Mouse (Mus musculus) neural tube, embryonic 13.5 days (tissue): ENCODE results near the gene Atp5s. TPM values are rescaled to one million over a fixed set of nuclear protein-coding genes. Genes with fewer than 3 reads are reported as not detected.

Source experiments
- ATAC-seq: fragments of 200-750 bp; cut with Nextera tagmentation; 2 replicates; pipeline ENCODE4 v1.8.0; 2017; ENCODE audit warnings: low read depth, mild to moderate bottlenecking, moderate TSS enrichment, moderate library complexity
- H3K27ac ChIP-seq: fragments of 300-500 bp; sonication (generic); replicated peaks from 2 replicates; pipeline ENCODE4 v1.5.1; 2015; ENCODE audit warnings: moderate library complexity, mild to moderate bottlenecking, inconsistent platforms
- H3K27me3 ChIP-seq: fragments of 300-500 bp; sonication (generic); 2 replicates; pipeline ENCODE4 v1.6.1; 2015; ENCODE audit warnings: mild to moderate bottlenecking, inconsistent platforms
- H3K36me3 ChIP-seq: fragments of 300-500 bp; sonication (generic); 2 replicates; pipeline ENCODE4 v1.6.1; 2015; ENCODE audit warnings: mild to moderate bottlenecking, inconsistent platforms
- H3K4me1 ChIP-seq: fragments of 300-500 bp; sonication (generic); replicated peaks from 2 replicates; pipeline ENCODE4 v1.6.1; 2015; ENCODE audit warnings: inconsistent platforms
- H3K4me2 ChIP-seq: fragments of 300-500 bp; sonication (generic); 2 replicates; pipeline ENCODE4 v1.6.1; 2015; ENCODE audit warnings: inconsistent platforms, mild to moderate bottlenecking, moderate library complexity
- H3K4me3 ChIP-seq: fragments of 300-500 bp; sonication (generic); 2 replicates; pipeline ENCODE4 v1.5.1; 2015; ENCODE audit warnings: mild to moderate bottlenecking, inconsistent platforms
- H3K9ac ChIP-seq: fragments of 300-500 bp; sonication (generic); 2 replicates; pipeline ENCODE4 v1.6.1; 2015; ENCODE audit warnings: moderate library complexity, mild to moderate bottlenecking, inconsistent platforms
- H3K9me3 ChIP-seq: fragments of 300-500 bp; sonication (generic); 2 replicates; pipeline ENCODE4 v1.6.1; 2016; ENCODE audit warnings: inconsistent platforms
- WGBS: fragments of 180-500 bp; shearing (Covaris S2); methylation state at CpG from one replicate; pipeline ENCODE4 v1.1.7; 2015; 5-methylcytosine and 5-hydroxymethylcytosine counted together
- polyA plus RNA-seq: library from polyadenylated mRNA; unstranded; fragments of >200 nt; fragmentation: Nextera tagmentation; extraction: Ambion mirVana; gene quantifications from 2 replicates; pipeline ENCODE4 v1.2.1, GENCODE M21; 2015

Atp5s gene
- 31.1 and 32.3 TPM in 2 replicates for polyA plus RNA-seq

GRCm38 (mm10) chr12:69724711-69725460 is at the start of gene Atp5s, which contains the start of gene L2hgdh:
Gene Atp5s (plus strand): TSS chr12:69724950.
Gene L2hgdh (minus strand): TSS chr12:69724873.
- peak within 1 kb of the TSS; percentile 76 for H3K9ac ChIP-seq
- under 1% methylated on average over 60 of the region's 60 CpGs for WGBS
- peak within 1 kb of the TSS; percentile 87 for H3K4me2 ChIP-seq
- peak; percentile 96 for ATAC-seq
- no peaks in the 10 kb centered on the region for H3K27me3 ChIP-seq
- H3K4me3 ChIP-seq, result peak within 1 kb of the TSS; percentile 78
- peaks cover 19% of the 10 kb centered on the region for H3K4me1 ChIP-seq
- H3K36me3 ChIP-seq, result peaks cover 14% of the 10 kb centered on the region
- 0 out of 2 replicates have a peak, but pooled peaks cover 5% of the 10 kb centered on the region for H3K9me3 ChIP-seq
- H3K27ac ChIP-seq, result peak within 1 kb of the TSS; percentile 84

- H3K27ac ChIP-seq, result no peak overlapping the region
- no peak overlapping the region for H3K9ac ChIP-seq
- no peaks in the 10 kb centered on the region for H3K36me3 ChIP-seq
- H3K27me3 ChIP-seq, result no peaks in the 10 kb centered on the region
- WGBS, result 91% methylated on average over 4 of the region's 4 CpGs
- ATAC-seq, result no peak
- H3K9me3 ChIP-seq, result no peaks in the 10 kb centered on the region
- H3K4me2 ChIP-seq, result no peak overlapping the region
- H3K4me3 ChIP-seq, result no peak overlapping the region
- H3K4me1 ChIP-seq, result peaks cover 27% of the 10 kb centered on the region
These were observed 48.6 kb upstream of the Atp5s start for GRCm38 (mm10) chr12:69676157-69676556.

- Histone ChIP-seq H3K36me3 (no peaks in the 10 kb centered on the region), H3K9ac (peak overlapping the region; percentile 96), H3K4me2 (peak overlapping the region; percentile 75), H3K9me3 (no peaks in the 10 kb centered on the region), H3K4me1 (peaks cover 20% of the 10 kb centered on the region), H3K27me3 (no peaks in the 10 kb centered on the region), H3K4me3 (peak overlapping the region; percentile 98), H3K27ac (peak overlapping the region; percentile 99)
- ATAC-seq, result peak; percentile 54
- under 1% methylated on average over 54 of the region's 56 CpGs for WGBS
These were observed 43.9 kb upstream of the Atp5s start for GRCm38 (mm10) chr12:69680635-69681565.

- H3K4me2 ChIP-seq, result peak within 1 kb of the TSS; percentile 75
- no peaks in the 10 kb centered on the region for H3K9me3 ChIP-seq
- H3K36me3 ChIP-seq, result no peaks in the 10 kb centered on the region
- H3K27me3 ChIP-seq, result no peaks in the 10 kb centered on the region
- peaks cover 20% of the 10 kb centered on the region for H3K4me1 ChIP-seq
- H3K4me3 ChIP-seq, result peak within 1 kb of the TSS; percentile 98
- H3K9ac ChIP-seq, result peak within 1 kb of the TSS; percentile 96
- WGBS, result 2% methylated on average over 31 of the region's 85 CpGs
- peak; percentile 85 for ATAC-seq
- H3K27ac ChIP-seq, result peak within 1 kb of the TSS; percentile 99
These were observed 43.1 kb upstream of the Atp5s start, which contains the start of gene Sos2 for GRCm38 (mm10) chr12:69681566-69682061. Gene Sos2 (minus strand): TSS chr12:69681852.

- Histone ChIP-seq H3K27ac (peak overlapping the region; percentile 99), H3K9ac (peak overlapping the region; percentile 96), H3K9me3 (no peaks in the 10 kb centered on the region), H3K4me3 (peak overlapping the region; percentile 98), H3K36me3 (no peaks in the 10 kb centered on the region), H3K4me1 (peaks cover 20% of the 10 kb centered on the region), H3K27me3 (no peaks in the 10 kb centered on the region), H3K4me2 (peak overlapping the region; percentile 75)
- ATAC-seq, result peak; percentile 91
- WGBS, result under 1% methylated on average over 39 of the region's 54 CpGs
These were observed 42.5 kb upstream of the Atp5s start for GRCm38 (mm10) chr12:69682065-69682787.

GRCm38 (mm10) chr12:69682788-69683419 is 41.8 kb upstream of the Atp5s start:
- no peak for ATAC-seq
- Histone ChIP-seq H3K27me3 (no peaks in the 10 kb centered on the region), H3K4me1 (peaks cover 20% of the 10 kb centered on the region), H3K4me3 (peak overlapping the region; percentile 98; the same call in 1 of the 2 replicates), H3K4me2 (peak overlapping the region; percentile 75), H3K9me3 (no peaks in the 10 kb centered on the region), H3K27ac (no peak overlapping the region), H3K36me3 (no peaks in the 10 kb centered on the region), H3K9ac (no peak overlapping the region)
- 49% methylated on average over 14 of the region's 14 CpGs for WGBS

- no peaks in the 10 kb centered on the region for H3K9me3 ChIP-seq
- no peak overlapping the region for H3K9ac ChIP-seq
- no peak for ATAC-seq
- no peak overlapping the region for H3K27ac ChIP-seq
- peaks cover 20% of the 10 kb centered on the region for H3K4me1 ChIP-seq
- H3K4me2 ChIP-seq, result no peak overlapping the region
- no peaks in the 10 kb centered on the region for H3K27me3 ChIP-seq
- H3K36me3 ChIP-seq, result no peaks in the 10 kb centered on the region
- 44% methylated on average over 10 of the region's 10 CpGs for WGBS
- no peak overlapping the region for H3K4me3 ChIP-seq
These were observed 41.2 kb upstream of the Atp5s start for GRCm38 (mm10) chr12:69683537-69683936.

- H3K9ac ChIP-seq, result no peak overlapping the region
- no peak overlapping the region for H3K27ac ChIP-seq
- no peak overlapping the region for H3K4me2 ChIP-seq
- no peak overlapping the region for H3K4me3 ChIP-seq
- H3K36me3 ChIP-seq, result no peaks in the 10 kb centered on the region
- H3K9me3 ChIP-seq, result no peaks in the 10 kb centered on the region
- 73% methylated on average over 2 of the region's 2 CpGs for WGBS
- no peaks in the 10 kb centered on the region for H3K27me3 ChIP-seq
- no peaks in the 10 kb centered on the region; the same call in 1 of the 2 replicates for H3K4me1 ChIP-seq
- ATAC-seq, result no peak
These were observed 36.4 kb upstream of the Atp5s start for GRCm38 (mm10) chr12:69688368-69688767.

- H3K4me2 ChIP-seq, result no peak overlapping the region
- no peak overlapping the region for H3K27ac ChIP-seq
- H3K27me3 ChIP-seq, result no peaks in the 10 kb centered on the region
- H3K36me3 ChIP-seq, result no peaks in the 10 kb centered on the region
- H3K4me1 ChIP-seq, result no peaks in the 10 kb centered on the region
- H3K9ac ChIP-seq, result no peak overlapping the region
- no peak overlapping the region for H3K4me3 ChIP-seq
- no peaks in the 10 kb centered on the region for H3K9me3 ChIP-seq
- no peak for ATAC-seq
These were observed 35.7 kb upstream of the Atp5s start for GRCm38 (mm10) chr12:69689094-69689493.

- Histone ChIP-seq H3K36me3 (no peaks in the 10 kb centered on the region), H3K27me3 (no peaks in the 10 kb centered on the region), H3K9me3 (no peaks in the 10 kb centered on the region), H3K9ac (no peak overlapping the region), H3K27ac (no peak overlapping the region), H3K4me3 (no peak overlapping the region), H3K4me2 (no peak overlapping the region), H3K4me1 (no peaks in the 10 kb centered on the region)
- 94% methylated on average over 4 of the region's 4 CpGs for WGBS
- ATAC-seq, result no peak
These were observed 34.0 kb upstream of the Atp5s start for GRCm38 (mm10) chr12:69690714-69691113.

GRCm38 (mm10) chr12:69693471-69693870 is 31.3 kb upstream of the Atp5s start:
- no peaks in the 10 kb centered on the region for H3K4me1 ChIP-seq
- 0 out of 2 replicates have a peak, but pooled peaks cover 2% of the 10 kb centered on the region for H3K36me3 ChIP-seq
- no peaks in the 10 kb centered on the region for H3K27me3 ChIP-seq
- H3K9ac ChIP-seq, result no peak overlapping the region
- H3K4me3 ChIP-seq, result no peak overlapping the region
- H3K4me2 ChIP-seq, result no peak overlapping the region
- ATAC-seq, result no peak
- no peaks in the 10 kb centered on the region for H3K9me3 ChIP-seq
- WGBS, result 84% methylated on average over 17 of the region's 17 CpGs
- no peak overlapping the region for H3K27ac ChIP-seq
